Mouse (Mus musculus): ENCODE measurements at regions not wholly inside any gene's neighbourhood (a gene's known extent, or its start where the extent isn't known, plus 50 kb on each side); places are given as distances from the start of the nearest gene placed in this dataset.

DNA sequence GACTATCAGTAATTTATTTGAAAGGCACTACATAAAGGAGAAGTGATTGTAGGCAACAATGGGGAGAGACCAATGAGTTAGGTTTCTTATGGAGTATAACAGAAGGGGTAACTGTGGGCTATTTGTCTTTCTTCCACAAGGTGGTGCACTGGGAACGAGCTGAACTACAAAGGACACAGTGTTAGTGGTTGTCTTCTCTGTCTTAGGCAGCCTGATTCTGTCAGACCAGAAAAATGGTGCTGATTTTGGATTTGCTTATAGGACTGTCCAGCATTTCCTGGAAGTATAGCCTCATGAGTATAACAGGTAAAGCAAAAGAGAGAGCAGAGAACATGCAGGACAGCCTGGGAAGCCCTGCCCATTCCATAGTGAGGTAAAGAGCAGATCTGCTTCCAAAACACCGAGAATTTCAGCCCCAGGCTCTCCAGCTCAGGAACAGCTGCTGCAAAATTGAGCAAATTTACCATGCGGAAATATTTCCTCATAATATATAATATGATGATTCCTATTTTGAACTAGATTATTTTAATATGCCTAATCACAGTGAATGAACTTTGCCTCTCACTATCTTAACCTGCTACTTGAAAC, 497.8 kb downstream of the Tox3 start:
- TF ChIP-seq POLR2A (IDR thresholded peaks at IDR 0.05; ENCODE audit: extremely low read depth, insufficient read depth, low read length), result no peak
- no peak for TF ChIP-seq CTCF (IDR thresholded peaks at IDR 0.05; ENCODE audit: low read depth, low read length)
